Mouse (Mus musculus) liver, embryonic 11.5 days (tissue): ENCODE results near the gene Gm45213. TPM values are rescaled to one million over a fixed set of nuclear protein-coding genes. Genes with fewer than 3 reads are reported as not detected.
A peak's percentile ranks its signal among the peaks of the same experiment; 100 is the strongest.
"Not testable (repeated sequence)": the region's sequence is repeated elsewhere in the genome, so short reads cannot be mapped to it uniquely, and the experiment has no call there.

Experiments used
- ATAC-seq: fragments of 200-750 bp; cut with Nextera tagmentation; replicated peaks from 2 replicates; pipeline ENCODE4 v1.8.0; 2017; ENCODE audit warnings: moderate number of reproducible peaks, mild to moderate bottlenecking, moderate TSS enrichment, moderate library complexity; ENCODE audit not compliant: low FRiP score
- DNase-seq: peaks from one replicate; pipeline ENCODE4 v3.0.0-alpha.2; 2017; ENCODE audit warnings: low spot score
- H3K27ac ChIP-seq: fragments of 300-500 bp; sonication (generic); 2 replicates; pipeline ENCODE4 v1.5.1; 2014; ENCODE audit warnings: mild to moderate bottlenecking, low read depth, low read length, control low read depth
- H3K27me3 ChIP-seq: fragments of 300-500 bp; sonication (generic); replicated peaks from 2 replicates; pipeline ENCODE4 v1.6.1; 2014; ENCODE audit warnings: low read length, mixed read lengths; ENCODE audit not compliant: control insufficient read depth, insufficient read depth
- H3K36me3 ChIP-seq: fragments of 300-500 bp; sonication (generic); 2 replicates; pipeline ENCODE4 v1.6.1; 2014; ENCODE audit warnings: mild to moderate bottlenecking, low read length, moderate library complexity, mixed read lengths; ENCODE audit not compliant: control insufficient read depth, insufficient read depth
- H3K4me1 ChIP-seq: fragments of 300-500 bp; sonication (generic); replicated peaks from 2 replicates; pipeline ENCODE4 v1.6.1; 2014; ENCODE audit warnings: low read length, mixed read lengths; ENCODE audit not compliant: control insufficient read depth, insufficient read depth
- H3K4me2 ChIP-seq: fragments of 300-500 bp; sonication (generic); 2 replicates; pipeline ENCODE4 v1.6.1; 2014; ENCODE audit warnings: mild to moderate bottlenecking, control low read depth, moderate library complexity
- H3K4me3 ChIP-seq: fragments of 300-500 bp; sonication (generic); 2 replicates; pipeline ENCODE4 v1.5.1; 2014; ENCODE audit warnings: low read depth, low read length, control low read depth
- H3K9ac ChIP-seq: fragments of 300-500 bp; sonication (generic); 2 replicates; pipeline ENCODE4 v1.6.1; 2014; ENCODE audit warnings: low read depth, low read length, control low read depth
- H3K9me3 ChIP-seq: fragments of 300-500 bp; sonication (generic); 2 replicates; pipeline ENCODE4 v1.6.1; 2016; ENCODE audit warnings: low read length, inconsistent platforms, mixed read lengths; ENCODE audit not compliant: control insufficient read depth
- WGBS: fragments of 180-500 bp; shearing (Covaris S2); extraction: QIAGEN DNeasy Blood & Tissue Kit; methylation state at CpG from one replicate; pipeline ENCODE4 v1.1.7; 2014; 5-methylcytosine and 5-hydroxymethylcytosine counted together
- polyA plus RNA-seq: library from polyadenylated mRNA; unstranded; fragments of >200 nt; fragmentation: Nextera tagmentation; extraction: Ambion mirVana; gene quantifications from 2 replicates; pipeline ENCODE4 v1.2.1, GENCODE M21; 2014

Gm45213 gene
- polyA plus RNA-seq, 1 experiment from 2014 or later, result not detected

DNA sequence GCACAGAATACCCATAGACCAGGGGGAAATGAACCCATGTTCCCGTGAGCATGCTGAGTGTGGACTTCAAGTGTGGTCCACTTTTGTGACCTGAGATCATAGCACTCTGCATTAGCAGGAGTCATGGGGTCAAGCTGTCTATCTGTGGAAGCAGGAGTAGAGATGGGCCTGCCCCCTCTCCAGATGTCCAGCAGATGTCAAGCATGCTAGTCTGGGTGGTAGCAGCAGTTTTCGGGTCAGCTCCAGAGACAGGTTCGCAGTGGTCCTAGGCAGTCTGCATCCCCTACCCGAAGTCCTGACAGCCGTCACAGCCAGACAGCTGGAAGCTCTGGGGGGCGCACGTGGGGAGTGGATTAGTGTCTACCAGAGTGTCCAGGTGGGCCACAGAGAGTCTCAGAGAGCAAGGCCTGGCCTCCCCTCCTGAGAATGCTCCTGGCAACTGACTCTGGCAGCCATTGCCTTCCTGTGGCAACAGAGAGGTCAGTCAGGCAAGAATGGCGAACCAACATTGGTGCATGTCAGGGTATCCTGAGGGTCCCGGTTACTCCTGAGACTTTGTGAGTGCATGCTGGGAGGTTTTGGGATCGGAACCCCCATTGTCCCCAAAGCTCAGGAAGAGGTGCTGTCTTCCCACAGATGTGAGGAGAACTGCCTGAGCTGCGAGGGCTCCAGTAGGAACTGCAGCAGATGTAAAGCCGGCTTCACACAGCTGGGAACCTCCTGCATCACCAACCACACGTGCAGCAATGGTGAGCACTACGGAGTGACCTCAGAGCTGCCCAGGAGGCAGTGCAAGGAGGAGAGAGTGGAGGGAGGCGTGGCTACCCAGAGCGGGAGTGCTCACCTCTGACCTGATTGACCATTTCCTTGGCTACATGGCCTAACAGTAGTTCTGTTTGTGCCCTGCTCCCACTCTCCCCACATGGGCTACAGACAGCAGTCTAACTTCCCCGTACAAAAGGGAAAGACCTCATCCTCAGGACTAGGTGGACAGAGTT is 3.8 kb downstream of the Gm45213 start:
- DNase-seq (no peak), ATAC-seq (no peak)
- H3K4me2 ChIP-seq, result no peak overlapping the region
- no peaks in the 10 kb centered on the region for H3K4me1 ChIP-seq
- H3K36me3 ChIP-seq, result no peaks in the 10 kb centered on the region
- no peak overlapping the region for H3K9ac ChIP-seq
- H3K27ac ChIP-seq, result no peak overlapping the region
- H3K4me3 ChIP-seq, result no peak overlapping the region
- WGBS, result 57% methylated on average over 17 of the region's 17 CpGs
- no peaks in the 10 kb centered on the region for H3K9me3 ChIP-seq
- no peaks in the 10 kb centered on the region; the same call in 1 of the 2 replicates for H3K27me3 ChIP-seq

DNA sequence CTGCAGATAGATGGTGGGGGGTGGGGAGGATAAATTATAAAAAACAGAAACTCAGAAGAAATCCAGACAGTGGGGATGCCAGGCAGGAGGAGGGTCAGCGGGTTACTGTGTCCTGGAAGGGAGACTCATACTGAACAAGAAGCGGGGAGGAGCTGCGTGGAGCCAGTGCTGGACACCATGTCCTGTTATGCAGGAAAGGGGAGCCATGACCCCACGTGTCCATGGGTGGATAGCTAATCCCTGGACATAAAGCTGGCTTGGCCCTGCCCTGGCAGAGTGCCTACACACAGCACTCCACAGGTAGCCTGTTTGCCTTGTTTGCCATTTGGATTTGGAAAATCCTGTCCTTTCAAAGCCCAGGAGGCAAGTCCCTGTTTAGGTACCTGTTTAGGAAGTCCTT is 4.6 kb downstream of the Gm45213 start:
- WGBS, result 67% methylated on average over 4 of the region's 4 CpGs
- Histone ChIP-seq H3K4me3 (no peak overlapping the region), H3K9me3 (no peaks in the 10 kb centered on the region), H3K27ac (no peak overlapping the region), H3K4me1 (no peaks in the 10 kb centered on the region), H3K9ac (no peak overlapping the region), H3K36me3 (no peaks in the 10 kb centered on the region), H3K27me3 (no peaks in the 10 kb centered on the region; the same call in 1 of the 2 replicates), H3K4me2 (no peak overlapping the region)
- no peak for DNase-seq
- ATAC-seq, result no peak

DNA sequence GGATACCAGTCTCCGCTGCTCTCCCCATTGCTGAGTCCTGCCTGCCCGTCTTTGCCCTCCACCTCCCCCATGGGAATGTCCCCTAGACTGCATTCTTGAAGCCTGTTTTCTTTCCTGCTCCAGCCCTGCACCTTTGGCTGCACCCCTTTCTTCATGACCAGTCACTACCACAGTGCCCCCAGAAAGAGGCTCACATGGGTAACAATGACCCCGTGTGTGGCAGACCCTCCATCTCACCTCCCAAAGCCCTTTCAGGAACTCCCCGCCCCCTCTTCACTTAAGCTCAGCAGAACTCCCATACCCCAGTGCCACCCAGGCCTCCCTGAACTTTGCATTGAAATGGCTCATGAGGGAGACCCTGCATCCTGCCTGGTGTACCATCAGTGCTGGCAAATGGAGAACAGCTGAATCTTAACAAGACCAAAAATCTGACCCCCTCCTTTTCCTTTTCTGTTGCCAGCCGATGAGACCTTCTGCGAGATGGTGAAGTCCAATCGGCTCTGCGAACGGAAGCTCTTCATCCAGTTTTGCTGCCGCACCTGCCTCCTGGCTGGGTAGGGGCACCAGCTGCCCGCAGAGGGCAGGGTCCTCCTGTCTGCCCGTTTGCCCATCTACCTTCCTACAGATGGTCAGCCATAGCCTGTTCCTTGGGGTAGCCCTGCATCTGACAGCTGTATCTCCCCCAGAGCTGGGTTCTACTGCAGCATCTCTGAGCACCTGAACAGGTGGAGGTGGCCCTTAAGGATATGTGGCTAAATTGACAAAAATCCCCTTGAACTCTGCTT is 5.2 kb downstream of the Gm45213 start:
- H3K27me3 ChIP-seq, result no peaks in the 10 kb centered on the region; the same call in 1 of the 2 replicates
- no peaks in the 10 kb centered on the region for H3K4me1 ChIP-seq
- ATAC-seq (no peak), DNase-seq (no peak)
- no peak overlapping the region for H3K9ac ChIP-seq
- H3K4me3 ChIP-seq, result no peak overlapping the region
- 76% methylated on average over 12 of the region's 12 CpGs for WGBS
- no peak overlapping the region for H3K4me2 ChIP-seq
- H3K36me3 ChIP-seq, result no peaks in the 10 kb centered on the region
- H3K27ac ChIP-seq, result no peak overlapping the region
- no peaks in the 10 kb centered on the region for H3K9me3 ChIP-seq

DNA sequence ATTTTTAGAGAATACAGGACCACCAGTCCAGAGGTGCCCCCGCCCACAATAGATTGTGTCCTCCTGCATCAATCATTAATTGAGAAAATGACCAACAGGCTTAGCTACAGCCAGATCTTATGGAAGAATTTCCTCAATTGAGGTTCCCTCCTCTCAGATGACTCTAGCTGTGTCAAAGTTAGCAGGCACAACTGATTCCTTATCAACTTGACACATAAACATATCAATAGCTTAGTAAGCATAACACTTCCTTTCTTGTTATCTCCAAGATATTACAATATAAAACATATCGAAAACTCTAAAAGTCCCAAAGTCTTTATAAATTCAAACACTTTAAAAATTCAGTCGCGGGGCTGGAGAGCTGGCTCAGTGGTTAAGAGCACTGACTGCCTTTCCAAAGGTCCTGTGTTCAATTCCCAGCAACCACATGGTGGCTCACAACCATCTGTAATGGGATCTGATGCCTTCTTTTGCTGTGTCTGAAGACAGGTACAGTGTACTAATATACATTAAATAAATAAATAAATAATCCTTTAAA is 10.6 kb downstream of the Gm45213 start:
- no peak overlapping the region for H3K4me2 ChIP-seq
- no peaks in the 10 kb centered on the region; the same call in 1 of the 2 replicates for H3K27me3 ChIP-seq
- H3K9ac ChIP-seq, result no peak overlapping the region
- H3K27ac ChIP-seq, result no peak overlapping the region
- no peaks in the 10 kb centered on the region for H3K36me3 ChIP-seq
- 83% methylated on average over 4 of the region's 4 CpGs for WGBS
- no peak overlapping the region for H3K4me3 ChIP-seq
- no peaks in the 10 kb centered on the region for H3K9me3 ChIP-seq
- H3K4me1 ChIP-seq, result no peaks in the 10 kb centered on the region
- ATAC-seq, result no peak
- no peak for DNase-seq

DNA sequence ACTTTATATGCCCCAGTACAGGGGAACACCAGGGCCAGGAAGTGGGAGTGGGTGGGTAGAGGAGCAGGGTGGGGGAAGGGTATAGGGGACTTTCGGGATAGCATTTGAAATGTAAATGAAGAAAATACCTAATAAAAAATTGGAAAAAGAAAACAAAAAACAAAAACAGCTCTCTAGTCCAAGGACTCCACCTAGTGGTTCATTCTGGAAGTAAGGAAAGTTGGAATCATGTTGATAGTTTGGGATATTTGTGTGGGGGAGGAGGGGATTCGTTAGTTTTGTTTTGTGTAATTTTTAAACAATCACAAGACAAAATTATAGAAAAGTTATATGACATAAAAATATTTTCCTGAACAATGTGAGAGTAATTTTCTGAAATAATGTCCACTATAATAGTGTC is 12.0 kb downstream of the Gm45213 start:
- H3K27me3 ChIP-seq, H3K9me3 ChIP-seq, H3K36me3 ChIP-seq, H3K4me2 ChIP-seq, H3K4me1 ChIP-seq, H3K9ac ChIP-seq, H3K4me3 ChIP-seq, ATAC-seq, DNase-seq, H3K27ac ChIP-seq: not testable (repeated sequence)
- 12% methylated on average over 2 of the region's 2 CpGs for WGBS

DNA sequence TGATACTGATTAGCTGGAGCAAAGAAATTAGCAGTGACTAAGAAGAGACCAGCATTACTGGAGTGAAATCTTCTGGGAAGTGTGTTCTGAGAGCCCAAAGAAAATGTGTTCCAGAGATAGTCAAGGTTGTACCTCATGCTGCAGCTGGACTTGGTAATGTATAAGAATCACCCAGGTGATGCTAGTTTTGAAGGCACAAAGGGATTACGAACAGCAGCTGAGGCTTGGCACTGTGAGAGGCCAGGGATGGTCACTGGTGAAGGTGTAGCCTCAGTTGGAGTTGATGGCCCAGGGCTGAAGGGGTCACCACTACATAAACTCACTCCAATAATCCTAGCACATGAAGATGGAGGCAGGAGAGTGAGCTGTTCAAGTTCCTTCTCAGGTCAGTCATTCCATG is 15.3 kb downstream of the Gm45213 start, which contains the start of gene Snrpa1:
Gene Snrpa1, plus strand, starts transcription at position 301 of the 400 bp plus-strand sequence.
- DNase-seq (no peak), ATAC-seq (no peak)
- Histone ChIP-seq H3K9me3 (no peaks in the 10 kb centered on the region), H3K27me3 (no peaks in the 10 kb centered on the region), H3K36me3 (peaks cover 14% of the 10 kb centered on the region; the same call in 1 of the 2 replicates), H3K4me1 (peaks cover 10% of the 10 kb centered on the region), H3K4me2 (peak within 1 kb of the TSS; percentile 84), H3K27ac (no peak within 1 kb of the TSS), H3K9ac (peak within 1 kb of the TSS; percentile 92), H3K4me3 (peak within 1 kb of the TSS; percentile 72)
- WGBS, result 71% methylated on average over 1 of the region's 1 CpGs

DNA sequence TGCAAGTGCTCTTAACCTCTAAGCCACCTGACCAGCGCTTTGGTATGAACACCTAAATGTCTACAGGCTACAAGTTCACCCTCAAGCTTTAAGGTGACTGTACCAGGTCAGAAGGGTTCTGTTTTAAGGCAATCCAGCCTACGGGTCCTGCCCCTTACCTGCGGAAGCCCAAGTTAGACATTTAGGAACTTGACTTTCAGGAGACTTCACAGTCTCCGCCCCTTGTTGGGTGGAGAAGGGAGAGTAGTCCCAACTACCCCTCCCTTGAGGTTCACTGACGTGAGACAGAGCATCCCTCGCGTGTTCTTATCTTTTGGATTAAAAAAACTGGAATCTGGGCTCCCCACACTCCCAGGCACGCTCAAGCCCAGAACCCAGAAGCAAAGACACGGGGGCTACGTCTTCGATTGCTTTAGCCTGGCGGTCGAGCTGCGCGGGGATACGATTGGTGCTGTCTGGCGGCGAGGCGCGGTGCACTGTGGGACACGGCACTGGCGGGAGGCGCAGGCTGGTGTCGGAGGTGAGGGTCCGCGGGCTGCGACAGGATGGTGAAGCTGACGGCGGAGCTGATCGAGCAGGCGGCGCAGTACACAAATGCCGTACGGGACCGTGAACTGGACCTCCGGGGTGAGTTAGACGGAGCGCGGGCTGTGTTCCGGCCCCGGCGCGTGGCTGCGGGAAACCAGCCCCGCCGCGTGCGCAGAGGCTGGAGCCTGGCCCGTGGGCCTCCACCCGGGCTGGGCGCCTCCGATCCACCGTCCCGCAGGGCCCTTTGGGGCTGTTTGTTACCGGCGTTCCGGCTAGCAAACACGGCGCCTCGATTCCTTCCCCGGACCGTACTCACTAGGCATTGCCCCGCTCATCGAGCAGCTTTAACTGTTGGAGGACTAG is 16.9 kb downstream of the Gm45213 start:
- no peaks in the 10 kb centered on the region for H3K27me3 ChIP-seq
- peak; percentile 92 for ATAC-seq

More for the DNA sequence above, 16.9 kb downstream of the Gm45213 start:
- peak overlapping the region; percentile 92 for H3K9ac ChIP-seq
- H3K4me3 ChIP-seq, result peak overlapping the region; percentile 72
- no peaks in the 10 kb centered on the region for H3K9me3 ChIP-seq
- peak overlapping the region; percentile 84 for H3K4me2 ChIP-seq
- H3K36me3 ChIP-seq, result peaks cover 22% of the 10 kb centered on the region; the same call in 1 of the 2 replicates
- DNase-seq, result peak; percentile 88
- H3K27ac ChIP-seq, result peak overlapping the region; percentile 79
- under 1% methylated on average over 63 of the region's 64 CpGs for WGBS
- peaks cover 10% of the 10 kb centered on the region for H3K4me1 ChIP-seq
